Mouse (Mus musculus) heart, adult 2 months (tissue): ENCODE measurements around the gene Cdh16. TPM values are rescaled to one million over a fixed set of nuclear protein-coding genes. Genes with fewer than 3 reads are reported as not detected.

ENCODE experiments used
- DNase-seq, 2 experiments: peaks; one replicate each; pipeline ENCODE4 v3.0.0; 2021
- H3K27ac ChIP-seq: fragments of 200-600 bp; 2 replicates; pipeline ENCODE4 v1.8.1; 2022
- H3K27me3 ChIP-seq: fragments of 200-500 bp; 2 replicates; pipeline ENCODE4 v1.6.1; 2012; ENCODE audit warnings: mild to moderate bottlenecking, low read length, inconsistent platforms, mixed read lengths; ENCODE audit not compliant: control insufficient read depth, insufficient read depth
- H3K36me3 ChIP-seq: fragments of 200-500 bp; 2 replicates; pipeline ENCODE4 v1.6.1; 2012; ENCODE audit warnings: low read length, inconsistent platforms; ENCODE audit not compliant: control insufficient read depth, insufficient read depth
- H3K4me1 ChIP-seq: fragments of 200-500 bp; 2 replicates; pipeline ENCODE4 v1.6.1; 2011; ENCODE audit warnings: low read length; ENCODE audit not compliant: control insufficient read depth, insufficient read depth
- H3K4me3 ChIP-seq: fragments of 200-600 bp; 2 replicates; pipeline ENCODE4 v1.8.1; 2022
- H3K79me2 ChIP-seq: fragments of 200-500 bp; replicated peaks from 2 replicates; pipeline ENCODE4 v1.6.1; 2012; ENCODE audit warnings: mild to moderate bottlenecking, inconsistent platforms, low read length, moderate library complexity, mixed read lengths; ENCODE audit not compliant: control insufficient read depth, insufficient read depth
- H3K9ac ChIP-seq: fragments of 200-500 bp; 2 replicates; pipeline ENCODE4 v1.6.1; 2012; ENCODE audit warnings: low read depth, mild to moderate bottlenecking, control low read depth, inconsistent platforms, low read length, mixed read lengths
- CTCF ChIP-seq: fragments of 200-600 bp; IDR thresholded peaks from 2 replicates; pipeline ENCODE4 v1.8.1; 2022; ENCODE audit warnings: antibody characterized with exemption, mild to moderate bottlenecking, moderate library complexity
- EP300 ChIP-seq: fragments of 200-500 bp; IDR thresholded peaks from 2 replicates; pipeline ENCODE4 v1.6.1; 2011; ENCODE audit warnings: low read depth, low read length, control low read depth; ENCODE audit not compliant: insufficient read depth
- POLR2A ChIP-seq: fragments of 200-500 bp; IDR thresholded peaks from 2 replicates; pipeline ENCODE4 v1.6.1; 2011; ENCODE audit warnings: mild to moderate bottlenecking, low read depth, low read length, control low read depth; ENCODE audit not compliant: insufficient read depth
- WGBS: fragments of 180-500 bp; shearing (Covaris S2); methylation state at CpG from one replicate; pipeline ENCODE4 v1.1.7; 2018; 5-methylcytosine and 5-hydroxymethylcytosine counted together
- intact Hi-C: fragments of 180-260 bp; cut with DNase I; formaldehyde crosslinking; loops from one replicate; pipeline ENCODE4 v1.15.1; 2025
- polyA plus RNA-seq: library from polyadenylated mRNA; depleted of rRNA; stranded (reverse); fragments of >200 nt; gene quantifications from 2 replicates; pipeline ENCODE4 v1.2.3, GENCODE M21; 2012
- total RNA-seq, 2 experiments: library from RNA; stranded (reverse); gene quantifications; 2 replicates each; pipeline ENCODE4 v1.2.3; 2021

The Cdh16 gene
- total and polyA plus RNA-seq, 3 experiments, result 3.3 to 7.1 (median 4.3) TPM

DNA sequence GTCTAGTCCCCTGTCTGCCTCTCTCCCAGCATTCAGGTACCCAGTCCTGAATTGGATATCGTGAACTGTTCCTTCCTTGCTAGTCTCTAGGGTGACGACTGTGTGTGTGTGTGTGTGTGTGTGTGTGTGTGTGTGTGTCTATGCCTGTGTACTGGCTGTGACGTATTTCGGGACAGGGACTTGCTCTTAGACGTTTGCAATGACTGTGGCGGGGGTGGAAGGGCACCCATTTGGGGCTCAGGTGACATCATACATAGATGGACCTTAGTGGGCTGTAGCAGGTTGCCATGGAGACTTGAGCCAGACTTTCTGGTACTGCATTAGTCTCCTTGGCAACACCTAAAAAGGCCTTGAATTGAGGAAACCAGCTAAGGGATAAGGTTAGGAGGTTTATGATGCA is 8.3 kb upstream of the Cdh16 start:
- Histone ChIP-seq H3K4me3 (no peak overlapping the region), H3K27me3 (no peaks in the 10 kb centered on the region), H3K27ac (peak overlapping the region; percentile 90), H3K9ac (no peak overlapping the region; the same call in 1 of the 2 replicates), H3K36me3 (peaks cover 13% of the 10 kb centered on the region), H3K4me1 (peaks cover 11% of the 10 kb centered on the region), H3K79me2 (no peaks in the 10 kb centered on the region)
- peak; percentile 6 to 23 for DNase-seq
- intact Hi-C loops, result no loop called here
- WGBS, result 67% methylated on average over 6 of the region's 6 CpGs
- TF ChIP-seq POLR2A (no peak), CTCF (no peak), EP300 (no peak)

DNA sequence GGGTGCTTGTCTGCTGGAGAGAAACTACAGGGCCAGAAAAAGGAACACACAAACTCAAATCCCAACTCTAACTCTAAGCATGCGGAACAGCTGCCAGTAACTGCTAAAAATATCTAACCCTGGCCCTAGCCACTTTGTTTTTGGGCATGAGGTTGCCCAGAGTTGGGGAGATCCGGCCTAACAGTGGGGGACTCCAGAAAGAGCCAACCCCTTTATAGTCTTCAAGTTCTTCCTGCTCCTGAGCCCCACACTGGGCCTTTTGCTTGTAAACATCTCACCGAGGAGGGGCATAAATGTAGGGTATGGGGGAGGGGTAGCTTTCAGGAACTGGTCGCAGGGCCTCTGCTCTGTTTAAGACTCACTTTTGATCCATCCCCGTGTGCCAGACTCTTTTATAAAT is 7.8 kb upstream of the Cdh16 start:
- intact Hi-C loops, result no loop called here
- H3K27ac ChIP-seq, result peak overlapping the region; percentile 90
- no peaks in the 10 kb centered on the region for H3K79me2 ChIP-seq
- TF ChIP-seq POLR2A (no peak), CTCF (no peak), EP300 (no peak)
- no peak overlapping the region for H3K4me3 ChIP-seq
- DNase-seq, result peak; percentile 42 to 48
- peaks cover 11% of the 10 kb centered on the region for H3K4me1 ChIP-seq
- peaks cover 13% of the 10 kb centered on the region for H3K36me3 ChIP-seq
- H3K9ac ChIP-seq, result peak overlapping the region; percentile 39
- 31% methylated on average over 5 of the region's 5 CpGs for WGBS
- H3K27me3 ChIP-seq, result no peaks in the 10 kb centered on the region

DNA sequence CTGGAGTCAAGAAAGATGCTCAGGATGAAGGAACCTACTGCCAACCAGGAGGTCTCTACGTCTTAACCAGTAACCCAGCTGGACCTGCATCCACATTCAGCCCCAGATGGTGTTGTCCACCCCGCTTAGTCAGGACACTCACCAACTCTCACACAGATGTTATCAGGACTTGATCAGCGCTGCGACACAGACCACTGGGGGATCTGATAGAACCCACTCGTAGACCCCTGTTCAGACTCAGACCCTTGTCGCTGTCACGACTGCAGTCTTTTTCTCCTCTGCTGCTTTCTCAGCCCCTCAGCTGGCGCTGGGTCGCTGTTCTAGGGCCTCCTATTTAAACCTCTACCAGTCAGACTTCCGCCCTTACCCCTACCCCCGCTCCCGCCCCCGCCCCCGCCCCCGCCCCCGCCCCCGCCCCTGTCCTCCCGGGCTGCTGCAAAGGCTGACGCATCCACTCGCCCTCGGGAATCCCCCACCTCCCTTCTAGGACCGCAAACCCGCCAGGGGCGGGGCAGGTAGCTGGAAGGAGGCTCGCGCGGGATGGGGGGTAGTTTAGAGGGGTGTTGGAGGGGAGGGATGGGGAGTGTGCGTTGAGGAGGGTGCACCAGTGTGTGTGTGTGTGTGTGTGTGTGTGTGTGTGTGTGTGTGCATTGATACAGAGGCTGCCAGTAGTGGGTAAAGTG is 6.9 kb upstream of the Cdh16 start, which contains the start of gene Rrad:
Gene Rrad (minus strand): TSS at position 347 of the 683 bp plus-strand sequence.
- H3K27ac ChIP-seq, result peak within 1 kb of the TSS; percentile 93
- H3K4me1 ChIP-seq, result peaks cover 10% of the 10 kb centered on the region
- peak within 1 kb of the TSS; percentile 59 for H3K4me3 ChIP-seq
- WGBS, result under 1% methylated on average over 28 of the region's 28 CpGs
- peak; percentile 71 to 84 for DNase-seq
- H3K9ac ChIP-seq, result peak within 1 kb of the TSS; percentile 92
- H3K79me2 ChIP-seq, result no peaks in the 10 kb centered on the region
- TF ChIP-seq EP300, result peak; percentile 60
- no peak for TF ChIP-seq CTCF
- peak; percentile 93 for TF ChIP-seq POLR2A
- H3K27me3 ChIP-seq, result no peaks in the 10 kb centered on the region
- intact Hi-C loops, result loop anchor here (1.0 kb wide), 1 partner anchor 10 kb away; the partner anchor contains the start of gene Ciao2b
- H3K36me3 ChIP-seq, result peaks cover 13% of the 10 kb centered on the region

DNA sequence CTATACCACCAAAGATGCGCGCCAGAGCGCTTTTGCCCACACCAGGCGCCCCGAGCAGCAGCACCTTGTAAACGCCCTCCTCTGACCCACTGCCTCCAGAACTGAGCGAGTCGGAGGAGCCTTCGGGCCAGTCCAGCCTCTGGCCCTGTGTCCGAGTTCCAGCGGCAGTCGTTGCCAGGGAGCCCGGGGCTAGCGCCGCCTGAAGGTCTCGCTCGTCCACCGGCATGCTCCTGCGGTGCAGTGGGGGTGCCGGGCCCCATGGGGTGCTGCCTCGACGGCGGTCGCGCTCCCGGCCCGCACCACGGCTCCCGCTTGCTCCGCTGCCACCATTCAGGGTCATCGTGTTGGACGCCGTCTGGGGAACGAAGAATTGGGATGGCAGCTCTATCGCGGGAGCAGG is 6.4 kb upstream of the Cdh16 start:
- H3K27me3 ChIP-seq, result no peaks in the 10 kb centered on the region
- H3K4me1 ChIP-seq, result peaks cover 9% of the 10 kb centered on the region
- TF ChIP-seq POLR2A, result no peak
- peak; percentile 19; the same call in 1 of the 2 replicates for TF ChIP-seq CTCF
- WGBS, result 3% methylated on average over 36 of the region's 36 CpGs
- peak; percentile 62 to 65 for DNase-seq
- H3K36me3 ChIP-seq, result peaks cover 13% of the 10 kb centered on the region
- H3K9ac ChIP-seq, result peak overlapping the region; percentile 92
- H3K79me2 ChIP-seq, result no peaks in the 10 kb centered on the region
- H3K27ac ChIP-seq, result peak overlapping the region; percentile 93
- H3K4me3 ChIP-seq, result peak overlapping the region; percentile 59
- intact Hi-C loops, result loop anchor here (1.0 kb wide), 1 partner anchor 11 kb away; the partner anchor contains the start of gene Ciao2b

DNA sequence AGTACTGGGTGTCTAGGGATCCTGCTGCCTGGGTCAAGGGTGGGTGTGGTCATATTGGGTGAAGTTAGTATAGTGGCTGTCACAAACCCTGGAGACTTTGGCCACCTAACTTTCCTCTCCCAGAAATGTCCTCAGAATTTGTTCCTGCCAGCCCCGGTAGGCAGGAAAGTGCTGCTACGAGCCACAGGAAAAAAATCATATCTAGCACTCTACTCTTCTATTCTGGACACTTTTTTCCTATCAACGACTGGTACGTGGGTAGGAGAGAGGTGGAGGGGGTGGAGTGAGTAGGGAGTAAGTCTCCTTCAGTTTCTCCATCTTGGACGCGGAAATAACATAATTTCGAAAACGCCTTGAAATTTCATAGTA is 5.9 kb upstream of the Cdh16 start:
- no peak for DNase-seq
- Histone ChIP-seq H3K27ac (peak overlapping the region; percentile 93), H3K4me3 (peak overlapping the region; percentile 59), H3K36me3 (peaks cover 12% of the 10 kb centered on the region), H3K27me3 (no peaks in the 10 kb centered on the region), H3K79me2 (no peaks in the 10 kb centered on the region), H3K4me1 (peaks cover 9% of the 10 kb centered on the region), H3K9ac (peak overlapping the region; percentile 92)
- intact Hi-C loops, result loop anchor here (1.0 kb wide), 1 partner anchor 11 kb away; the partner anchor contains the start of gene Ciao2b
- TF ChIP-seq EP300, result no peak
- no peak for TF ChIP-seq CTCF
- no peak; the same call in 1 of the 2 replicates for TF ChIP-seq POLR2A
- WGBS, result 11% methylated on average over 8 of the region's 8 CpGs
